Mouse (Mus musculus) lung, postnatal 0 days (tissue): Measurements from ENCODE around the gene Rpap3. TPM values are rescaled to one million over a fixed set of nuclear protein-coding genes. Genes with fewer than 3 reads are reported as not detected.
A peak's percentile ranks its signal among the peaks of the same experiment; 100 is the strongest.

ENCODE experiments used
- ATAC-seq: fragments of 200-750 bp; cut with Nextera tagmentation; 2 replicates; pipeline ENCODE4 v1.8.0; 2017; ENCODE audit warnings: moderate library complexity
- DNase-seq: peaks from one replicate; pipeline ENCODE4 v3.0.0-alpha.2; 2016; ENCODE audit warnings: low spot score
- H3K27ac ChIP-seq: fragments of 300-500 bp; sonication (generic); 2 replicates; pipeline ENCODE4 v1.5.1; 2014; ENCODE audit warnings: antibody characterized with exemption, mild to moderate bottlenecking, low read length, mixed read lengths
- H3K27me3 ChIP-seq: fragments of 300-500 bp; sonication (generic); replicated peaks from 2 replicates; pipeline ENCODE4 v1.6.1; 2014; ENCODE audit warnings: low read length, mixed read lengths; ENCODE audit not compliant: insufficient read depth
- H3K36me3 ChIP-seq: fragments of 300-500 bp; sonication (generic); 2 replicates; pipeline ENCODE4 v1.6.1; 2014; ENCODE audit warnings: low read length, mixed read lengths; ENCODE audit not compliant: insufficient read depth
- H3K4me1 ChIP-seq: fragments of 300-500 bp; sonication (generic); 2 replicates; pipeline ENCODE4 v1.6.1; 2014; ENCODE audit warnings: antibody characterized with exemption, low read depth, low read length, mixed read lengths; ENCODE audit not compliant: insufficient read depth
- H3K4me2 ChIP-seq: fragments of 300-500 bp; sonication (generic); replicated peaks from 2 replicates; pipeline ENCODE4 v1.6.1; 2014; ENCODE audit warnings: low read depth, mild to moderate bottlenecking, low read length, moderate library complexity, mixed read lengths
- H3K4me3 ChIP-seq: fragments of 300-500 bp; sonication (generic); 2 replicates; pipeline ENCODE4 v1.5.1; 2014; ENCODE audit warnings: low read depth, low read length
- H3K9ac ChIP-seq: fragments of 300-500 bp; sonication (generic); replicated peaks from 2 replicates; pipeline ENCODE4 v1.6.1; 2014; ENCODE audit warnings: low read depth, mild to moderate bottlenecking
- H3K9me3 ChIP-seq: fragments of 300-500 bp; sonication (generic); 2 replicates; pipeline ENCODE4 v1.6.1; 2016; ENCODE audit warnings: low read length, mixed read lengths
- CTCF ChIP-seq: IDR thresholded peaks from 2 replicates; pipeline ENCODE4 v1.5.1; 2016; ENCODE audit warnings: antibody characterized with exemption, mild to moderate bottlenecking
- EP300 ChIP-seq: IDR thresholded peaks from 2 replicates; pipeline ENCODE4 v1.6.1; 2016; ENCODE audit warnings: antibody characterized with exemption, mild to moderate bottlenecking, control low read depth
- WGBS: fragments of 180-500 bp; shearing (Covaris S2); extraction: QIAGEN DNeasy Blood & Tissue Kit; methylation state at CpG from one replicate; pipeline ENCODE4 v1.1.7; 2014; 5-methylcytosine and 5-hydroxymethylcytosine counted together
- polyA plus RNA-seq: library from polyadenylated mRNA; unstranded; fragments of >200 nt; fragmentation: Nextera tagmentation; extraction: Ambion mirVana; gene quantifications from 2 replicates; pipeline ENCODE4 v1.2.1, GENCODE M21; 2015

Gene Rpap3
- polyA plus RNA-seq, 1 experiment from 2014 or later: 14.3 TPM

DNA sequence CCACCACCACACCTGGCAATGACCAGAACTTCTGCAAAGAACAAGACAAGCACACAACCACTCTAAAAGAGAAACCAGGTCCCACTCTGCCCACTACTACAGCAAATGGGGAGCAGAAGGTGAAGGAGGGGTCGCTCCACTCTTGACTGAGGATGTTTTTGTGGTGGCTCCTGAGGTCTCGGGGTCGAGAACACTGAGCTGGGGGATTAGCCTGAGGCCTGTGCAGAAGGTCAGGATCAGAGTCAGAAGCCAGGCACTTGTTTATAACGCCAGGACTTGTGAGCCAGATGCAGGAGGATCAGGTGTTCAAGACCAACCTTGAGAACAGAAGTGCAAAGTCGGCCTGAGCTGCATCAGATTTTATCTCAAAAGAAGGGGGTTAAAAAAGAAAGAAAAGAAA lies 21.9 kb upstream of the Rpap3 start:
- no peak for TF ChIP-seq CTCF
- no peak for TF ChIP-seq EP300
- Histone ChIP-seq H3K4me2 (no peak overlapping the region), H3K9ac (no peak overlapping the region), H3K27me3 (no peaks in the 10 kb centered on the region), H3K36me3 (no peaks in the 10 kb centered on the region), H3K4me1 (no peaks in the 10 kb centered on the region), H3K9me3 (no peaks in the 10 kb centered on the region), H3K27ac (no peak overlapping the region), H3K4me3 (no peak overlapping the region)
- ATAC-seq: no peak
- WGBS: 73% methylated on average over 5 of the region's 5 CpGs
- DNase-seq: no peak

- H3K27ac ChIP-seq: no peak overlapping the region
- TF ChIP-seq EP300: no peak
- no peaks in the 10 kb centered on the region for H3K9me3 ChIP-seq
- H3K36me3 ChIP-seq: no peaks in the 10 kb centered on the region
- H3K4me3 ChIP-seq: no peak overlapping the region
- ATAC-seq (peak; percentile 63), DNase-seq (peak; percentile 62)
- no peak overlapping the region for H3K4me2 ChIP-seq
- H3K4me1 ChIP-seq: no peaks in the 10 kb centered on the region
- H3K9ac ChIP-seq: no peak overlapping the region
- no peaks in the 10 kb centered on the region for H3K27me3 ChIP-seq
- 47% methylated on average over 8 of the region's 8 CpGs for WGBS
Observed at GRCm38 (mm10) chr15:97727048-97727447, 21.4 kb upstream of the Rpap3 start.

GRCm38 (mm10) chr15:97726310-97726709 lies 20.7 kb upstream of the Rpap3 start:
- WGBS: 83% methylated on average over 13 of the region's 13 CpGs

DNA sequence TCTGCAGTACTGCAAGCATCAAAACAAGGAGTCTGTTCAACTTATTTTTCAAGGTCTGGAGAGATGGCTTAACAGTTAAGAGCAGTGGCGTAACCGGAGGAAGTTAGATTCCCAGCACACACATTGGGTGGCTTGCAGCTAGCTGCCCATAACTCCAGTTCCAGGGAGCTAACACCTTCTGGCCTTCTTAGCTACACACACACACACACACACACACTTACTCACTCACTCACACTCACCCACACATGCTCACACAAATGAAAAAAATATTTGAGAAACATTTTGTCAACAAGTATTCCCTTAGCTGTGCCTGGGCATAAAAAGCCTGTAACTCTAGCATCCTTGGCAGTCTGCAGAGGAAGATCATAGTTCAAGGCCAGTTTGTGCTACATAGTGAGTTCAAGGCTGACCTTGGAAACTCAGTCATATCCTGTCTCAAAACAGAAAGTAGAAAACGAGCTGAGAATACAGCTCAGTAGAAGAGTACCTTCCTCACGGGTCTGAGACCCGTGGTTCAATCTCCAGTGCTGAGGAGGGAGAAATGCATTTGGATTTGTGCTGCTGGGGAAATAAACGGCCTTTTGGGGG lies 19.7 kb upstream of the Rpap3 start:
- no peak for DNase-seq
- no peaks in the 10 kb centered on the region for H3K27me3 ChIP-seq
- 66% methylated on average over 6 of the region's 6 CpGs for WGBS
- no peak overlapping the region for H3K4me3 ChIP-seq
- H3K36me3 ChIP-seq: no peaks in the 10 kb centered on the region
- H3K27ac ChIP-seq: no peak overlapping the region
- ATAC-seq: no peak
- H3K9ac ChIP-seq: no peak overlapping the region
- no peaks in the 10 kb centered on the region for H3K4me1 ChIP-seq
- H3K9me3 ChIP-seq: no peaks in the 10 kb centered on the region
- no peak for TF ChIP-seq CTCF
- TF ChIP-seq EP300: no peak
- no peak overlapping the region for H3K4me2 ChIP-seq

More at GRCm38 (mm10) chr15:97726310-97726709, 20.7 kb upstream of the Rpap3 start:
- no peak overlapping the region for H3K4me3 ChIP-seq
- TF ChIP-seq EP300 (no peak), CTCF (no peak)
- no peak for ATAC-seq
- no peak overlapping the region for H3K9ac ChIP-seq
- no peak for DNase-seq
- no peaks in the 10 kb centered on the region for H3K36me3 ChIP-seq
- no peak overlapping the region for H3K4me2 ChIP-seq
- no peaks in the 10 kb centered on the region for H3K27me3 ChIP-seq
- no peaks in the 10 kb centered on the region for H3K4me1 ChIP-seq
- H3K9me3 ChIP-seq: no peaks in the 10 kb centered on the region
- H3K27ac ChIP-seq: no peak overlapping the region

GRCm38 (mm10) chr15:97724346-97725197 lies 18.9 kb upstream of the Rpap3 start:
- H3K27ac ChIP-seq: no peak overlapping the region
- no peak for ATAC-seq
- 82% methylated on average over 17 of the region's 17 CpGs for WGBS

GRCm38 (mm10) chr15:97723536-97724345 lies 18.1 kb upstream of the Rpap3 start:
- 86% methylated on average over 6 of the region's 6 CpGs for WGBS
- H3K27ac ChIP-seq: no peak overlapping the region

More at GRCm38 (mm10) chr15:97724346-97725197, 18.9 kb upstream of the Rpap3 start:
- DNase-seq: no peak
- Histone ChIP-seq H3K4me2 (no peak overlapping the region), H3K4me1 (0 out of 2 replicates have a peak, but pooled peaks cover 2% of the 10 kb centered on the region), H3K9me3 (no peaks in the 10 kb centered on the region), H3K9ac (no peak overlapping the region), H3K27me3 (no peaks in the 10 kb centered on the region), H3K36me3 (no peaks in the 10 kb centered on the region), H3K4me3 (no peak overlapping the region)
- no peak for TF ChIP-seq CTCF
- TF ChIP-seq EP300: no peak

More at GRCm38 (mm10) chr15:97723536-97724345, 18.1 kb upstream of the Rpap3 start:
- no peak overlapping the region for H3K9ac ChIP-seq
- no peak overlapping the region for H3K4me2 ChIP-seq
- ATAC-seq (no peak), DNase-seq (no peak)
- 0 out of 2 replicates have a peak, but pooled peaks cover 2% of the 10 kb centered on the region for H3K4me1 ChIP-seq
- H3K9me3 ChIP-seq: no peaks in the 10 kb centered on the region
- H3K4me3 ChIP-seq: no peak overlapping the region
- no peaks in the 10 kb centered on the region for H3K36me3 ChIP-seq
- no peaks in the 10 kb centered on the region for H3K27me3 ChIP-seq
- TF ChIP-seq CTCF: no peak
- no peak for TF ChIP-seq EP300
